Mouse (Mus musculus): ENCODE measurements at regions not wholly inside any gene's neighbourhood (a gene's known extent, or its start where the extent isn't known, plus 50 kb on each side); places are given as distances from the start of the nearest gene placed in this dataset.
A peak's percentile ranks its signal among the peaks of the same experiment; 100 is the strongest.

- DNase-seq (ENCODE audit: low spot score), result no peak
Measured at GRCm38 (mm10) chr4:21616116-21616515, 69.6 kb downstream of the Prdm13 start.

GRCm38 (mm10) chr4:21614429-21614828 lies 71.3 kb downstream of the Prdm13 start:
- no peak for DNase-seq (ENCODE audit: low spot score)

GRCm38 (mm10) chr4:21611531-21612282 lies 74.1 kb downstream of the Prdm13 start:
- no peak for DNase-seq (ENCODE audit: low spot score)

GRCm38 (mm10) chr4:21598024-21598423 lies 87.7 kb downstream of the Prdm13 start:
- no peak for DNase-seq (ENCODE audit: low spot score)

GRCm38 (mm10) chr4:21547771-21548170 lies 138.0 kb downstream of the Prdm13 start:
- no peak for DNase-seq (ENCODE audit: low spot score)

GRCm38 (mm10) chr4:21539583-21539982 lies 146.2 kb downstream of the Prdm13 start:
- no peak for DNase-seq (ENCODE audit: low spot score)

GRCm38 (mm10) chr4:21535973-21536372 lies 149.8 kb downstream of the Prdm13 start:
- DNase-seq (ENCODE audit: low spot score), result peak; percentile 12

GRCm38 (mm10) chr4:21532186-21532585 lies 153.6 kb downstream of the Prdm13 start:
- no peak for DNase-seq (ENCODE audit: low spot score)

All from adipocyte (in vitro differentiated cells).